Mouse (Mus musculus) ES-E14 (cell line): ENCODE data around the gene Stard7. TPM values are rescaled to one million over a fixed set of nuclear protein-coding genes. Genes with fewer than 3 reads are reported as not detected.
"Not testable (repeated sequence)": the region's sequence is repeated elsewhere in the genome, so short reads cannot be mapped to it uniquely, and the experiment has no call there.

Experiments
- DNase-seq: peaks from one replicate; pipeline ENCODE4 v3.0.0-alpha.2; 2013; ENCODE audit warnings: low read depth, low spot score
- H3K27ac ChIP-seq: 2 replicates; pipeline ENCODE4 v1.5.1; 2012; ENCODE audit warnings: low read depth, mild to moderate bottlenecking, low read length, moderate library complexity, mixed read lengths; ENCODE audit not compliant: poor library complexity, insufficient read depth, severe bottlenecking
- H3K36me3 ChIP-seq: 2 replicates; pipeline ENCODE4 v1.6.1; 2012; ENCODE audit warnings: mild to moderate bottlenecking, low read length, moderate library complexity, mixed read lengths; ENCODE audit not compliant: control insufficient read depth, poor library complexity, insufficient read depth, severe bottlenecking
- H3K4me1 ChIP-seq, 2 experiments: fragments of 150-350 bp in 1 of 2; sonication (generic) in 1 of 2; 2 replicates each; pipeline ENCODE4 v1.6.1; 2012; ENCODE audit warnings: low read length in 2 of 2, mild to moderate bottlenecking in 1 of 2, mixed read lengths in 1 of 2; ENCODE audit not compliant: control insufficient read depth in 2 of 2, insufficient read depth in 2 of 2, poor library complexity in 1 of 2
- H3K4me3 ChIP-seq, 2 experiments: fragments of 150-350 bp in 1 of 2; sonication (generic) in 1 of 2; 2 replicates each; pipeline ENCODE4 v1.5.1; 2012; ENCODE audit warnings: low read length in 2 of 2, low read depth in 1 of 2, mild to moderate bottlenecking in 1 of 2, mixed read lengths in 1 of 2; ENCODE audit not compliant: insufficient read depth in 1 of 2, poor library complexity in 1 of 2, severe bottlenecking in 1 of 2
- H3K9ac ChIP-seq: 2 replicates; pipeline ENCODE4 v1.6.1; 2012; ENCODE audit warnings: low read depth, mild to moderate bottlenecking, low read length, mixed read lengths; ENCODE audit not compliant: poor library complexity, insufficient read depth, severe bottlenecking
- H3K9me3 ChIP-seq: fragments of 150-350 bp; sonication (generic); 2 replicates; pipeline ENCODE4 v1.6.1; 2012; ENCODE audit warnings: low read depth, mild to moderate bottlenecking, low read length; ENCODE audit not compliant: control insufficient read depth, insufficient read depth
- CHD2 ChIP-seq: IDR thresholded peaks from 2 replicates; pipeline ENCODE4 v1.6.1; 2014; ENCODE audit warnings: mild to moderate bottlenecking, low read depth, low read length, inconsistent platforms
- HCFC1 ChIP-seq: IDR thresholded peaks from 2 replicates; pipeline ENCODE4 v1.6.1; 2012; ENCODE audit warnings: low read length, inconsistent platforms, borderline replicate concordance; ENCODE audit not compliant: insufficient read depth
- MAFK ChIP-seq: IDR thresholded peaks from 2 replicates; pipeline ENCODE4 v1.6.1; 2014; ENCODE audit warnings: mild to moderate bottlenecking, low read depth, low read length, inconsistent platforms; ENCODE audit not compliant: insufficient read depth
- ZC3H11A ChIP-seq: IDR thresholded peaks from 2 replicates; pipeline ENCODE4 v1.6.1; 2012; ENCODE audit warnings: low read depth, mild to moderate bottlenecking, inconsistent platforms, low read length, borderline replicate concordance
- ZNF384 ChIP-seq: IDR thresholded peaks from 2 replicates; pipeline ENCODE4 v1.6.1; 2012; ENCODE audit warnings: low read depth, low read length, inconsistent platforms
- in situ Hi-C, 2 experiments: fragments of 600-800 bp; cut with MboI; formaldehyde crosslinking; loops; one replicate each; pipeline ENCODE4 v1.15.1; 2025; ENCODE audit warnings: low sequenced_read_pairs in 2 of 2, inconsistent platforms in 1 of 2; ENCODE audit not compliant: unreplicated experiment in 2 of 2
- total RNA-seq: library from RNA; depleted of rRNA; stranded (reverse); fragments of 300-350 nt; gene quantifications from 2 replicates; pipeline ENCODE4 v1.2.3, GENCODE M21; 2012

Stard7 gene
- total RNA-seq, 1 experiment: 40.7 TPM

GRCm38 (mm10) chr2:127298056-127298455 is 28.0 kb downstream of the Stard7 start:
- H3K9me3 ChIP-seq: no peaks in the 10 kb centered on the region
- H3K4me3 ChIP-seq: no peak overlapping the region
- H3K27ac ChIP-seq: no peak overlapping the region
- peaks cover 0 to 6% of the 10 kb centered on the region in 2 experiments; a peak in 2 of 4 replicates for H3K4me1 ChIP-seq
- DNase-seq: no peak
- peaks cover 14% of the 10 kb centered on the region for H3K36me3 ChIP-seq
- TF ChIP-seq ZC3H11A: no peak
- no peak for TF ChIP-seq ZNF384
- TF ChIP-seq HCFC1: no peak
- no peak for TF ChIP-seq CHD2
- no peak for TF ChIP-seq MAFK
- in situ Hi-C loops: no loop called here
- no peak overlapping the region for H3K9ac ChIP-seq

- peaks cover 14% of the 10 kb centered on the region for H3K36me3 ChIP-seq
- no peak overlapping the region for H3K4me3 ChIP-seq
- H3K9ac ChIP-seq: no peak overlapping the region
- TF ChIP-seq ZC3H11A (no peak), HCFC1 (no peak), CHD2 (no peak), ZNF384 (no peak), MAFK (no peak)
- peaks cover 0 to 6% of the 10 kb centered on the region in 2 experiments; a peak in 2 of 4 replicates for H3K4me1 ChIP-seq
- H3K27ac ChIP-seq: no peak overlapping the region
- in situ Hi-C loops: no loop called here
- DNase-seq: no peak
- H3K9me3 ChIP-seq: no peaks in the 10 kb centered on the region
Measured at GRCm38 (mm10) chr2:127300701-127301100, 30.7 kb downstream of the Stard7 start.

- H3K36me3 ChIP-seq: peaks cover 13% of the 10 kb centered on the region
- no peak for DNase-seq
- H3K4me3 ChIP-seq: no peak overlapping the region
- H3K4me1 ChIP-seq: peaks cover 0 to 6% of the 10 kb centered on the region in 2 experiments; a peak in 2 of 4 replicates
- TF ChIP-seq CHD2: no peak
- no peak for TF ChIP-seq HCFC1
- no peak for TF ChIP-seq MAFK
- TF ChIP-seq ZNF384: no peak
- TF ChIP-seq ZC3H11A: no peak
- H3K9me3 ChIP-seq: no peaks in the 10 kb centered on the region
- no peak overlapping the region for H3K9ac ChIP-seq
- H3K27ac ChIP-seq: no peak overlapping the region
- in situ Hi-C loops: no loop called here
Measured at GRCm38 (mm10) chr2:127301883-127302282, 31.9 kb downstream of the Stard7 start.

GRCm38 (mm10) chr2:127304192-127304591 is 34.2 kb downstream of the Stard7 start:
- H3K4me1 ChIP-seq, H3K9ac ChIP-seq, in situ Hi-C loops, H3K27ac ChIP-seq, H3K4me3 ChIP-seq, DNase-seq, H3K9me3 ChIP-seq, H3K36me3 ChIP-seq: not testable (repeated sequence)

GRCm38 (mm10) chr2:127304609-127305210 is 34.7 kb downstream of the Stard7 start:
- in situ Hi-C loops: no loop called here
- Histone ChIP-seq H3K4me3 (no peak overlapping the region), H3K36me3 (no peaks in the 10 kb centered on the region), H3K4me1 (peaks cover 0 to 6% of the 10 kb centered on the region in 2 experiments; a peak in 2 of 4 replicates), H3K27ac (no peak overlapping the region), H3K9me3 (no peaks in the 10 kb centered on the region), H3K9ac (no peak overlapping the region)
- no peak for DNase-seq
- TF ChIP-seq HCFC1 (no peak), MAFK (no peak), CHD2 (no peak), ZNF384 (no peak), ZC3H11A (no peak)
